Mouse (Mus musculus): Measurements from ENCODE around the gene Pin1. TPM values are rescaled to one million over a fixed set of nuclear protein-coding genes. Genes with fewer than 3 reads are reported as not detected.
"Not testable (repeated sequence)": the region's sequence is repeated elsewhere in the genome, so short reads cannot be mapped to it uniquely, and the experiment has no call there.

The Pin1 gene
- total and polyA plus RNA-seq, 2 experiments from 2014 or later = 38.8 to 62.0 TPM

DNA sequence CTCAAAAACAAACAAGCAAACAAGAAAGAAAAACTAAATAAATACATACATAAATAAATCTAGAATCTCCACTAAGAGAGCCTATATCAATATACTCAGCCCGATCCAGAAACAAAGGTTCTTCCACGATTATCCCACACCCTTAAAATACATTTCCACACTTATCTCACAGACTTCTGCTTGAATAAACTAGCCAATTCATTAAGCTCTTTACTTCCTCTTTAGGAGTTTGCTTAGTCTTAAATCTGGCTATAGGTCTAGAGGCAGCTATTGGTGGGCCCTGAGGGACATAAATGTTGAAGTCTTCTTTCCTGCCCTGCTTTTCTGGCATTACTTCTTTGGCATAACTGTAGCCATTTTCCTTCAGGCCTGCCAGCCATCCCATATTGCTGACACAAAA is 20.6 kb upstream of the Pin1 start:
- no peak overlapping the region for H3K4me2 ChIP-seq (ENCODE audit: low read depth)
- H3K4me1 ChIP-seq (ENCODE audit: insufficient read depth) = no peaks in the 10 kb centered on the region
- H3K4me3 ChIP-seq (ENCODE audit: low read depth, low read length) = no peak overlapping the region
- no peaks in the 10 kb centered on the region for H3K36me3 ChIP-seq (ENCODE audit: insufficient read depth)
- 95% methylated on average over 2 of the region's 2 CpGs for WGBS
- H3K27me3 ChIP-seq (ENCODE audit: insufficient read depth, low read length) = no peaks in the 10 kb centered on the region
- no peak overlapping the region for H3K9ac ChIP-seq
- H3K9me3 ChIP-seq (ENCODE audit: low read length) = no peaks in the 10 kb centered on the region
- TF ChIP-seq CTCF (IDR thresholded peaks at IDR 0.05; ENCODE audit: low read depth) = no peak
- ATAC-seq (no peak), DNase-seq (no peak)
- no peak overlapping the region for H3K27ac ChIP-seq (ENCODE audit: low read depth, low read length)

DNA sequence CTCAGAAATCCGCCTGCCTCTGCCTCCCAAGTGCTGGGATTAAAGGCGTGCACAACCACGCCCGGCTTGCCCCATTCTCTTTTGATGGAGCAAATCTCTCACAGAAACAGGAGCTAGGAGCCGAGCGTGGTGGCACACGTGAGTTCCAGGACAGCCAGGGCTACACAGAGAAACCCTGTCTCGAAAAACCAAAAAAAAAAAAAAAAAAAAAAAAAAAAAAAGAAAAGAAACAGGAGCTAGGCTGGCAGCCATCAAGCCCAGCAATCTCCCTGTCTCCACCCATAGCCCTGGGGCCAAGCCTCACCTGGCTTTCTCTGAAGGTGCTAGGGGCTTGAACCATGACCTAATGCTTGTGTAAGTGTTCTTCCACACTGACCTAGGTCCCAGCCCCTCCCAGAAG is 16.2 kb upstream of the Pin1 start:
- H3K27me3 ChIP-seq (ENCODE audit: insufficient read depth, low read length); H3K4me1 ChIP-seq (ENCODE audit: insufficient read depth); H3K4me3 ChIP-seq (ENCODE audit: low read depth, low read length); H3K4me2 ChIP-seq (ENCODE audit: low read depth); ATAC-seq; DNase-seq; H3K9ac ChIP-seq; H3K27ac ChIP-seq (ENCODE audit: low read depth, low read length); H3K9me3 ChIP-seq (ENCODE audit: low read length): not testable (repeated sequence)
- WGBS = 94% methylated on average over 8 of the region's 8 CpGs
- H3K36me3 ChIP-seq (ENCODE audit: insufficient read depth) = peaks cover 19% of the 10 kb centered on the region

DNA sequence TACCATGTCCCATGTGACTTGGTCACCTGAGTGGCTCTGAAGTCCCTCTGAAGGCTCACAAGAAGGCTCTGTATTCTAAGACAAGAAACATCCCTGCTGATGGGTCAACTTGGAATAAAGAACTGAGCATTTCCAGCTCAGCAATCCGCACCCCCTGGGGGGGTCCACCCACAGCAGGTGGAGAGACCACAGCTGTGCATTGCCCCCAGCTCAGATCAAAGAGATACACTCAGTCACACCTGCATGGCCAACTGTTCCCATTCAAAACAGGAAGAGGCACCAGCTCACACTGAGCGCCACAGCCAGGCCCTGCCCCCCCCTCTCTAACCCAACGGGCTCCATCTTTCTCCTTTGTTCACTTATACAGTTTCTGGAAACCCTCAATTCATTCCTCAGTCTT is 15.6 kb upstream of the Pin1 start:
- H3K9ac ChIP-seq = no peak overlapping the region
- no peak overlapping the region for H3K4me3 ChIP-seq (ENCODE audit: low read depth, low read length)
- no peak for ATAC-seq
- peaks cover 19% of the 10 kb centered on the region for H3K36me3 ChIP-seq (ENCODE audit: insufficient read depth)
- no peak overlapping the region for H3K4me2 ChIP-seq (ENCODE audit: low read depth)
- no peaks in the 10 kb centered on the region for H3K9me3 ChIP-seq (ENCODE audit: low read length)
- no peak overlapping the region for H3K27ac ChIP-seq (ENCODE audit: low read depth, low read length)
- H3K27me3 ChIP-seq (ENCODE audit: insufficient read depth, low read length) = no peaks in the 10 kb centered on the region
- TF ChIP-seq CTCF (IDR thresholded peaks at IDR 0.05; ENCODE audit: low read depth) = no peak
- DNase-seq = no peak
- 82% methylated on average over 3 of the region's 3 CpGs for WGBS
- peaks cover 4% of the 10 kb centered on the region; the same call in 1 of the 2 replicates for H3K4me1 ChIP-seq (ENCODE audit: insufficient read depth)

DNA sequence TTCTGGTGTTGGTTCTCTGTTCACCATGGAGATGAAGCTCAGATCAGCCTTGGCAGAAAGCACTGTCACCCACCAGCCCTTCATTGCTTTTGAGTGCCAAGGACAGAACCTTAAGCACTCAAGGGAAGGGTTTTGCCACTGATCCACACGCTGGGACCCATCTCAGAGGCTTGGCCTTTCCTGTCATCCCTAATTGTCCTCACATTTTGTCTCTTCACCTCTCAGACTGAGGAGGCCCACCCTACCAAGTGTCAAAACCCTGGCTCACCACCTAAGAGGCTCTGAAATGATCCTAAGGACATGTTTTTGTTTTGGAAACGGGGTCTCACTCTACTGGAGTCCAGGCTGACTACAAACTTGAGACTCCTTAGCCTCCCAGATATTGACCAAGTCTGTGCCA is 15.1 kb upstream of the Pin1 start:
- Histone ChIP-seq H3K4me1 (ENCODE audit: insufficient read depth) (peaks cover 8% of the 10 kb centered on the region; the same call in 1 of the 2 replicates), H3K4me3 (ENCODE audit: low read depth, low read length) (no peak overlapping the region), H3K4me2 (ENCODE audit: low read depth) (no peak overlapping the region), H3K27ac (ENCODE audit: low read depth, low read length) (no peak overlapping the region), H3K36me3 (ENCODE audit: insufficient read depth) (peaks cover 19% of the 10 kb centered on the region), H3K9me3 (ENCODE audit: low read length) (no peaks in the 10 kb centered on the region), H3K9ac (no peak overlapping the region), H3K27me3 (ENCODE audit: insufficient read depth, low read length) (no peaks in the 10 kb centered on the region)
- TF ChIP-seq CTCF (IDR thresholded peaks at IDR 0.05; ENCODE audit: low read depth) = no peak
- no peak for ATAC-seq
- WGBS = 79% methylated on average over 2 of the region's 2 CpGs
- DNase-seq = no peak

DNA sequence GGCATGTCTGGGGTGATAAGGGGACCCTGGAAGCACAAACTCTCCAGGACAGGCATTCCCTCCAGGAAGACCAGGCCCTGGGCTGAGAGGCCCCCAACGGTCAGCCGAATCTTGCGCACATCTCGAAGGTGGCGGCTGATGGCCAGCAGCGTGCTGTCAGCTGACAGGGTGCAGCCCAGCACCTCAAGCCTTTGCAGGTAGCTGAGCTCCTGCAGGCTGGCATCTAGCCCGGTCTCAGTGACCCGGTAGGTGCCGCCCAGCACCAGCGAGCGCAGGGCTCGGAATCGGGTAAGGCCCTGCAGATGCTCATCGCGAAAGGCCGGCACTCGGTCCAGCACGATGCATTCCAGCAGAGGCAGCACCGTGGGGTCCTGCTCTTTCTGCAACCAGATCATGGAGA is 13.3 kb upstream of the Pin1 start:
- no peak overlapping the region for H3K9ac ChIP-seq
- H3K27me3 ChIP-seq (ENCODE audit: insufficient read depth, low read length) = no peaks in the 10 kb centered on the region
- peaks cover 12% of the 10 kb centered on the region; the same call in 1 of the 2 replicates for H3K4me1 ChIP-seq (ENCODE audit: insufficient read depth)
- WGBS = 95% methylated on average over 19 of the region's 19 CpGs
- H3K9me3 ChIP-seq (ENCODE audit: low read length) = no peaks in the 10 kb centered on the region
- DNase-seq = no peak
- TF ChIP-seq CTCF (IDR thresholded peaks at IDR 0.05; ENCODE audit: low read depth) = no peak
- peaks cover 19% of the 10 kb centered on the region for H3K36me3 ChIP-seq (ENCODE audit: insufficient read depth)
- H3K4me3 ChIP-seq (ENCODE audit: low read depth, low read length) = no peak overlapping the region
- ATAC-seq = no peak
- no peak overlapping the region for H3K4me2 ChIP-seq (ENCODE audit: low read depth)
- no peak overlapping the region for H3K27ac ChIP-seq (ENCODE audit: low read depth, low read length)

DNA sequence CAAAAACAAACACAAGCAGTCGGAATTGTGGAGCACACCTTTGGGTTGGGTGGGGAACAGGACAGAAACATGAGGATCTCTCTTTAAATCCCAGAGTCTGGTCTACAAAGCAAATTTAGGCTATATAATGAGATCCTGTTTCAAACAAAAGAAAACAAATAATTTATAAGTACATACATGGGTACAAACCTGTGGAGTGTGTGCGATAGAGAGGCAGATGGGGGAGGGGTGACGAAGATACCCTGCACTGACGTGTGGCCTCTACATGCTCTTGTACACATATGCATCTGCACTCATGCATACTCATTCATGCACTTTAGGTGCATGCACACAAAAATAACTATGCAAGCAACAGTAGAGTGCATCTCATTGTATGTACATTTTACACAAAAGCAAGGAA is 12.4 kb upstream of the Pin1 start:
- 93% methylated on average over 4 of the region's 4 CpGs for WGBS
- H3K27ac ChIP-seq (ENCODE audit: low read depth, low read length) = no peak overlapping the region

DNA sequence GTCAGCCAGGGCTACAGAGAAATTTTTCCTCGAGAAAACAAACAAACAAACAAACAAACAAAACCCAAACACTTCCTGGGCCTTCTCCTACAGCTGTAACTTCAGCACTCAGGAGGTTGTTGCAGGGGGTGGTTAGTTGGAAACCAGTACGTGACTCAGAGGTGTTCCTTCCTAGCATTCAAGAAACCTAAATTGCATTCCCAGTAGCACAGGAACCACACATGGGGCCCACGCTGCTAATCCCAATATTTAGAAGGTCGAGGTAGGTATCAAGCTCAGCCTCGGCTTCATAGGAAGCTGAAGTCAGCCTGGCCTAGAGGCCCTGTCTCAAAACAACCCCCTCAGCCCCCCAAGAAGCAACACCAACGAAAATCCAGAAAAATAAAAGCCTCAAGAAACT is 10.4 kb upstream of the Pin1 start:
- peak overlapping the region; percentile 65 for H3K4me3 ChIP-seq (ENCODE audit: low read depth, low read length)
- no peak overlapping the region for H3K27ac ChIP-seq (ENCODE audit: low read depth, low read length)
- no peak for ATAC-seq
- no peaks in the 10 kb centered on the region for H3K27me3 ChIP-seq (ENCODE audit: insufficient read depth, low read length)
- no peak for TF ChIP-seq CTCF (IDR thresholded peaks at IDR 0.05; ENCODE audit: low read depth)
- no peak for DNase-seq
- peaks cover 21% of the 10 kb centered on the region for H3K36me3 ChIP-seq (ENCODE audit: insufficient read depth)
- no peaks in the 10 kb centered on the region for H3K9me3 ChIP-seq (ENCODE audit: low read length)
- H3K9ac ChIP-seq = peak overlapping the region; percentile 73
- peak overlapping the region; percentile 78 for H3K4me2 ChIP-seq (ENCODE audit: low read depth)
- H3K4me1 ChIP-seq (ENCODE audit: insufficient read depth) = peaks cover 21% of the 10 kb centered on the region; the same call in 1 of the 2 replicates
- 29% methylated on average over 6 of the region's 6 CpGs for WGBS

More for the DNA sequence above, 12.4 kb upstream of the Pin1 start:
- no peak for TF ChIP-seq CTCF (IDR thresholded peaks at IDR 0.05; ENCODE audit: low read depth)
- DNase-seq (no peak), ATAC-seq (no peak)
- no peaks in the 10 kb centered on the region for H3K27me3 ChIP-seq (ENCODE audit: insufficient read depth, low read length)
- H3K9me3 ChIP-seq (ENCODE audit: low read length) = no peaks in the 10 kb centered on the region
- peaks cover 19% of the 10 kb centered on the region for H3K36me3 ChIP-seq (ENCODE audit: insufficient read depth)
- H3K4me3 ChIP-seq (ENCODE audit: low read depth, low read length) = no peak overlapping the region
- no peak overlapping the region for H3K9ac ChIP-seq
- no peak overlapping the region for H3K4me2 ChIP-seq (ENCODE audit: low read depth)
- peaks cover 13% of the 10 kb centered on the region; the same call in 1 of the 2 replicates for H3K4me1 ChIP-seq (ENCODE audit: insufficient read depth)

Data from forebrain, postnatal 0 days (tissue).